Mouse (Mus musculus): ENCODE results near the gene Gm49322.
A peak's percentile ranks its signal among the peaks of the same experiment; 100 is the strongest.

GRCm38 (mm10) chr10:80622661-80623456 lies 17.0 kb downstream of the Gm49322 start, which contains the start of gene Csnk1g2:
- TF ChIP-seq CTCF (IDR thresholded peaks at IDR 0.05) (peak; percentile 12; the same call in 1 of the 2 replicates), EP300 (IDR thresholded peaks at IDR 0.05; ENCODE audit: insufficient read depth, low read depth, low read length) (no peak)
